Mouse (Mus musculus): Measurements from ENCODE around the gene Thada. TPM values are rescaled to one million over a fixed set of nuclear protein-coding genes. Genes with fewer than 3 reads are reported as not detected.

The Thada gene
- polyA plus RNA-seq, 1 experiment from 2014 or later, result 6.6 TPM

DNA sequence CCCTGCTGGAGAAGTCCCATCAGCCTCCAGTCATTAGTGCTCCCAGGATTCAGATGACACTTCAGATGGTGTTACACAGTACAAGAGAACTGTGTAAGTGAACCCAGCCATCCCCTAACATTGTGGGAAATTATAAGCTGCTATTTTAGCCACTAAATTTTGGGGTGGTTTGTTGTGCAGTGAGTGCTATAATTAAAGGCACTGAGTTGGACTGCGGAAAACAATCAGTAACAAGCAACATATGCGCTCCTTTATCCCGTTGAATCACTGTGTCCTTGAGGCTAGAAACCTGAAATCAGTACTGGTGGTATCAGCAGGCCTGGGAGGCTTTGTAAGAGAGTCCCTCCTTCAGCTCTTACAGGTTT is 113.2 kb downstream of the Thada start:
- no peak overlapping the region for H3K27ac ChIP-seq (replicated peaks)
- H3K36me3 ChIP-seq, result no peaks in the 10 kb centered on the region
- H3K4me3 ChIP-seq, result no peak overlapping the region
- no peaks in the 10 kb centered on the region for H3K27me3 ChIP-seq
- no peak overlapping the region for H3K4me2 ChIP-seq
- WGBS, result 90% methylated on average over 3 of the region's 3 CpGs
- no peaks in the 10 kb centered on the region for H3K9me3 ChIP-seq
- peaks cover 7% of the 10 kb centered on the region; the same call in 1 of the 2 replicates for H3K4me1 ChIP-seq (replicated peaks)
- ATAC-seq (ENCODE audit: low FRiP score, low read depth), result no peak
- H3K9ac ChIP-seq, result no peak overlapping the region

DNA sequence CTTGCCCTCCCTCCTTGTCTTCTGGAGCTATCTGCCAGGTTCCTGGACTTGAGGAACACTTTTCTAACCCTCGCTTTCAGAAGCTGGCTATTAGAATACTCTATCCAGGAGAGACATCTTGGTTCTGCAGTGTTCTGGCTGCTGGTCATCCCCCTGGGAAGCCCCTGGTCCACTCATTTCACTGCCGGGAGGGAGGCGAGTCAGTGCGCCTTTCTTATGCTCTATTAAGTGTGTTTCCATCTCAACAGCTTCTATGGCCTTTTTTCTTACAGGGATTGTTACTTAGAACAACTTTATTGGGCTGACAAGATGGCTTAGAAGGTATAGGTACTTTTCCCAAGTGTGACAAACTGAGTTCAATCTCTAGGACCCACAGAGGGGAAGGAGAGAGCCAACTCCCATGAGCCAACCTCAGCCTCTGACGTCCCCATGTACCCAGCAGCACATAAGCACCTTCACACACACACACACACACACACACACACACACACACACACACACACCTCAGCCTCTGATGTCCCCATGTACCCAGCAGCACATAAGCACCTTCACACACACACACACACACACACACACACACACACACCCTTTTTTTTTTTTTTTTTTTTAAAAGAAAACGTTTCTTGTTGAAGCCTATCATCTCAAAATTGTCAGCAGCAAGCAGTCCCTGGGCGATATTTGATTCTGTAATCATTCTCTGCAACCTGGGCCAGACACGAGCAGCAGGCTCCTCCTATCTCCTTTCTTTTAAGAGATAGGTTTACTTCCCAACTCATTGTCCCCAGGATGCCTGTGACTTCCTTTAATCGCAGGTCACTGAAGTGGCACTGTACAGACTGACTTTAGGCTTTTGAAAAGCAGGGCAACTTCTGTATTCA is 113.9 kb downstream of the Thada start:
- 70% methylated on average over 9 of the region's 9 CpGs for WGBS
- H3K4me1 ChIP-seq (replicated peaks), result peaks cover 7% of the 10 kb centered on the region; the same call in 1 of the 2 replicates
- H3K4me3 ChIP-seq, result no peak overlapping the region
- H3K4me2 ChIP-seq, result no peak overlapping the region
- no peak overlapping the region for H3K9ac ChIP-seq
- no peak; the same call in 1 of the 2 replicates for ATAC-seq (ENCODE audit: low FRiP score, low read depth)
- no peaks in the 10 kb centered on the region for H3K9me3 ChIP-seq
- H3K36me3 ChIP-seq, result no peaks in the 10 kb centered on the region
- H3K27ac ChIP-seq (replicated peaks), result no peak overlapping the region
- no peaks in the 10 kb centered on the region for H3K27me3 ChIP-seq

DNA sequence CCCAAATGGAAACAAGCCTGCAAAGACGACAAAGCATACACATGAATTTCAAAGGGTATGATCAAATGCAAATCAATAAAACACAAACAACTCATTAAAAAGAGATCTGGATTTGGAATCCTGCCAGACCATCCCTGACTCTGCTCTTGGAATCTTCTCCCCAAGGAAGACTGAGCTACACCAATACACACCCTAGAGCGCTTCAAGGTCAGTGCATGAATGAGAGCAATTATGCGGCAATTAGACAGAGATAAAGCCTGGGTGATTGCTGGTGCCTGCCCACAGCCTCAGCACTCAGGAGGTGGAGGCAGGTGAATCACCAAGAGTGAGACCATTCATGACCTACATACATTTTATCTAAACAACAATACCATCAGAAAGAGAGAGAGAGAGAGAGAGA is 114.7 kb downstream of the Thada start:
- Histone ChIP-seq H3K27ac (replicated peaks) (no peak overlapping the region), H3K4me2 (no peak overlapping the region), H3K9ac (no peak overlapping the region), H3K9me3 (no peaks in the 10 kb centered on the region), H3K4me3 (no peak overlapping the region), H3K4me1 (replicated peaks) (peaks cover 7% of the 10 kb centered on the region; the same call in 1 of the 2 replicates), H3K36me3 (peaks cover 4% of the 10 kb centered on the region), H3K27me3 (no peaks in the 10 kb centered on the region)
- WGBS, result 32% methylated on average over 3 of the region's 3 CpGs
- no peak; the same call in 1 of the 2 replicates for ATAC-seq (ENCODE audit: low FRiP score, low read depth)

DNA sequence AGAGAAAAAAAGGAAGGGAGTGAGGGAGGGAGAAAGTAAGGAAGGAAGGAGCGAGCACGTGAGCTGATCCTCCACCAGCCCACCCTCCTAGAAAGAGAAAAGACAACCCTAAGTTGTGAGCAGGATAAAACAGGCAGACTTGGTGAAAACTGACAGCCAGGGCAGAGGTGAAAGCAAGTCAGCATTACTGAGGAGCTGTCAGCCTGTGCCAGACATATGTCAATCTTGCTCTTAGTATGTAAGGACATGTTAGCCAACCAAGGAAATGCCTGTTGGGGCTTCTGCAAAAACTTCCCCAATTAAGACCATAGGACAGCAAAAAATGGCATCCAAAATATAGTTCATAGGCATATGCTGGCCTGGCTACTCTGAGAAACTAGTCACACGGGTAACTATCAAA is 117.1 kb downstream of the Thada start:
- 93% methylated on average over 3 of the region's 3 CpGs for WGBS
- no peak overlapping the region for H3K9ac ChIP-seq
- ATAC-seq (ENCODE audit: low FRiP score, low read depth), result no peak
- peaks cover 4% of the 10 kb centered on the region; the same call in 1 of the 2 replicates for H3K4me1 ChIP-seq (replicated peaks)
- H3K36me3 ChIP-seq, result peaks cover 14% of the 10 kb centered on the region
- H3K4me2 ChIP-seq, result no peak overlapping the region
- no peak overlapping the region for H3K27ac ChIP-seq (replicated peaks)
- no peaks in the 10 kb centered on the region for H3K9me3 ChIP-seq
- no peak overlapping the region for H3K4me3 ChIP-seq
- H3K27me3 ChIP-seq, result no peaks in the 10 kb centered on the region

DNA sequence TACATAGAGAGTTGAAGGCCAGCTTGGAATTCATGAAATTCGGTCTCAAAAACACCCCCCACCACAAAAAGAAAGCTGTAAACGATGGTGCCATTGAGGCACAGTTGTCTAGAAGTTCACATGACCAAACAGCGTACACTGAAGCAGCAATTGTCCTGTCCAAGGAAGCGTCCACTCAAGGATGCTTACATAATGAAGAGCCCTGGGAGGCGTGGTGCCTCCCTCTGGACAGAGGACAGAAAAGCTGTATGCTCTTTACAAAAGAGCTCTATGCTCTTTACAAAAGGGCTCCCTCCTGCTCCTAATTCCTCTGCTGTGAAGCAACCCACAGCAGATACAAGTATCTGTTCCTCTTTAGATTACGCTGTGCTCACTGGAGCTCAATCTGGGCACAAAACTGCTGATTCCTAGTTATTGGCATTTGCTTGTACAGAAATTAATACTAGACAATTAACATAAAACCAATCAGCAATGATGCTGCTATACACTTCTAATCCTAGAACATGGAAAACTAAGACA is 123.6 kb downstream of the Thada start:
- H3K27me3 ChIP-seq, result no peaks in the 10 kb centered on the region
- peaks cover 15% of the 10 kb centered on the region for H3K36me3 ChIP-seq
- H3K27ac ChIP-seq (replicated peaks), result no peak overlapping the region
- 41% methylated on average over 6 of the region's 6 CpGs for WGBS
- H3K4me3 ChIP-seq, result no peak overlapping the region
- H3K9ac ChIP-seq, result no peak overlapping the region
- no peaks in the 10 kb centered on the region for H3K9me3 ChIP-seq
- ATAC-seq (ENCODE audit: low FRiP score, low read depth), result no peak
- no peaks in the 10 kb centered on the region for H3K4me1 ChIP-seq (replicated peaks)
- no peak overlapping the region for H3K4me2 ChIP-seq

DNA sequence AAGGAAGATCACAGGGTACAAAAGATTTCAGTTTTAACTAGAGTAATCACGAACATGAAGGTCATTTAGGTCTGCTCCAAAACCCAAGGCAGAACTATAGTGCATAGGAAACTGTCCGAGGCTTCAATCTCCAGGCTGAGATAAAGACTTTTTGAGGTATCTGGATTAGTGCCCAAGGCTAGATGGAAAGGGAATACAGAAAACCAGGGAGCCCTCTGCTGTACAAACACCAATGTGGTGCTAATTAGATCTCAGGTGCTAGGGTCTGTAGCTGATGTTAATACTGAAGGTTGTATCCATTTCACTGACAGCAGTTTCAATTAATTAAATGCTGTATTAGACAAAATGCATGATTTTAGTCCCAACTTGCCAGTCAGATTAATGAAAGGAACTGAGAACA is 124.3 kb downstream of the Thada start:
- ATAC-seq (ENCODE audit: low FRiP score, low read depth), result no peak
- Histone ChIP-seq H3K27me3 (no peaks in the 10 kb centered on the region), H3K4me3 (no peak overlapping the region), H3K9ac (no peak overlapping the region), H3K36me3 (peaks cover 14% of the 10 kb centered on the region), H3K4me1 (replicated peaks) (no peaks in the 10 kb centered on the region), H3K9me3 (no peaks in the 10 kb centered on the region), H3K27ac (replicated peaks) (no peak overlapping the region), H3K4me2 (no peak overlapping the region)
- WGBS, result 67% methylated on average over 2 of the region's 2 CpGs

DNA sequence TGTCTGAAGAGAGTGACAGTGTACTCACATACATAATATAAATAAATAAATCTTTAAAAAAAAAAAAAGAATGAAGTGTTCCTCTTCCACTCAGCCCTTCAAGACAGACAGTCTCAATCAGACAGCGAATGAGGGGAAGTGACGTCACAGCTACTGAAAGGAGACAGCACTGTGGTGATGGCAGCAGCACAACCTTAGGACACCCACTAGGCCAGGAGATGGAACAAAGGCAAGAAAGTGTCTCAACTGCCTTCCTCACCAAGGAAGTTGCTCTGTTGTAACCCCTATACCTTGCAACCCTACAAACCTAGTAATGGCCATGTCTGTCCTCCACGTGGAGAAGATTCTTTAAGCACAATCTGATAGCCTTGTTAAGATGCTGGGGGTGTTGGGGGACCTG is 125.4 kb downstream of the Thada start:
- Histone ChIP-seq H3K27me3 (no peaks in the 10 kb centered on the region), H3K4me1 (replicated peaks) (no peaks in the 10 kb centered on the region), H3K4me3 (no peak overlapping the region), H3K36me3 (peaks cover 16% of the 10 kb centered on the region; the same call in 1 of the 2 replicates), H3K9me3 (no peaks in the 10 kb centered on the region), H3K9ac (no peak overlapping the region), H3K4me2 (no peak overlapping the region), H3K27ac (replicated peaks) (no peak overlapping the region)
- WGBS, result 99% methylated on average over 3 of the region's 3 CpGs
- ATAC-seq (ENCODE audit: low FRiP score, low read depth), result no peak

DNA sequence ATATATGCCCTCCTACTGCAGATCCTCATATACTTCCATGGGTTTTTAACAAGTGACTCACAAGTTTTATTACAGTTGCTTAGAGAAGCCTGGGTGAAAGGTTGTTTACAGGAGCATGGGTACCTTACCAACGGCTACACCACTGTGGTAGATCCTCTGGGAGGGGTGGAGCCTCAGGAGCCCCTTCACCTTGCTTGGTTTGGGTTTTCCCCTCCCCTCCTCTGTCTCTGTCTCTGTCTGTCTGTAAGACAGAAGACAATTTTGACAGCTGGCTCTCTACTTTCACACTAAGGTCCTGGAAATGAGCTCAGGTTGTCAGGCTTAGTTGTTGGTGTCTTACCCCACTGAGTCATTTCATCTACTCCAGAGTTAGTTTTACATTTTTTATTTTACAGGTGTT is 130.0 kb downstream of the Thada start:
- no peak overlapping the region for H3K27ac ChIP-seq (replicated peaks)
- 0 out of 2 replicates have a peak, but pooled peaks cover 3% of the 10 kb centered on the region for H3K4me1 ChIP-seq (replicated peaks)
- H3K4me3 ChIP-seq, result no peak overlapping the region
- H3K9me3 ChIP-seq, result no peaks in the 10 kb centered on the region
- no peak overlapping the region for H3K9ac ChIP-seq
- H3K36me3 ChIP-seq, result peaks cover 9% of the 10 kb centered on the region; the same call in 1 of the 2 replicates
- no peak overlapping the region for H3K4me2 ChIP-seq
- 74% methylated on average over 1 of the region's 1 CpGs for WGBS
- ATAC-seq (ENCODE audit: low FRiP score, low read depth), result no peak
- no peaks in the 10 kb centered on the region for H3K27me3 ChIP-seq

DNA sequence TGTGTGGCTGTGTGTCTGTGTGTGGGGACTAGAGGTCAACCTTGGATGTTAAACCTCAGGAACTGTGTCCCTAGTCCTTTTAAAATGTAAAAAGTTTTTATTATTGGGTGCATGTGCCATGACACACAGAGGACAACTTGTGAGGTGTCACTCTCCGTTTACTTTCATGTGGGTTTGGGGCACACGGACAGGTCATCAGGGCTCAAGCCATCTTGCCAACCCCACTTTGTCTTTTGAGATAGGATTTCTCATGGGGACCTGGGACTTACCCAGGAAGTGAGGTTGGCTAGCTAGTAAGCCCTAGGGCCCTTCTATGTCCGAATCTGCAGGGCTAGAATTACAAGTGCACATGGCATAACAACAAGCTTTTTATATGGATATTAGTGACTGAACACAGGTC is 130.9 kb downstream of the Thada start:
- Histone ChIP-seq H3K4me1 (replicated peaks) (0 out of 2 replicates have a peak, but pooled peaks cover 3% of the 10 kb centered on the region), H3K4me3 (no peak overlapping the region), H3K4me2 (no peak overlapping the region), H3K27ac (replicated peaks) (no peak overlapping the region), H3K9ac (no peak overlapping the region), H3K9me3 (no peaks in the 10 kb centered on the region), H3K27me3 (no peaks in the 10 kb centered on the region), H3K36me3 (peaks cover 9% of the 10 kb centered on the region; the same call in 1 of the 2 replicates)
- WGBS, result 90% methylated on average over 3 of the region's 3 CpGs
- no peak for ATAC-seq (ENCODE audit: low FRiP score, low read depth)

DNA sequence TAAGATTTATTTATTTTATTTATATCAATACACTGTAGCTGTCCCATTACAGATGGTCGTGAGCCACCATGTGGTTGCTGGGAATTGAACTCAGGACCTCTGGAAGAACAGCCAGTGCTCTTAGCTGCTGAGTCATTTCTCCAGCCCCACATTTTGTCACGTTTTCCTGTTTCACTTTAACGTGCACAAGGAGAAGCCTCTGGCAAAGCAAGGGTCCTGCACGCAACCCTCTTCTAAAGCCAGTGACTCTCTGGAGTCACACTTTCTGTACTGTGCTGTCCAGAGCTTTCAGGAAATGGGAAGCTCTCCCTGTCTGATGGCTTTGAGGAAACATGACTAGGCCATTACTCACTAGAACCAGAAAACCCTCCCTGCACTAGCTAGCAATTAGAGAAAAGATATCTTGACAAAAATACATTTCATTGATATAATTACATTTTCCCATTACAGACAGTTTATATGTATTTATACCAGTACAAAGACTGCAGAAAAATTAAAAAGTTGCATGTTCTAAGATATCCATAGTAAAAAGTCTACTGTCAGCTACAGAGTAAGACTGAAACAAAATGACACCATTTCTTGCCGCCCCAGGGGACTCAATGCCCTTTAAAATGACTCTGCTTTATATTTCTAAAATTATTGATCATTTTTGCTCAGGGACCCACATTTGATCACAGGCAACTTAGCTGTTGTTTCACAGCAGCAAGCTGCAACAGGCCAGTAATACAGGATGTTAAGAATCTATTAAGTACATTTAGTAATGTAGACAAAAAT is 131.6 kb downstream of the Thada start:
- Histone ChIP-seq H3K4me1 (replicated peaks) (0 out of 2 replicates have a peak, but pooled peaks cover 3% of the 10 kb centered on the region), H3K9me3 (no peaks in the 10 kb centered on the region), H3K27ac (replicated peaks) (no peak overlapping the region), H3K9ac (no peak overlapping the region), H3K27me3 (no peaks in the 10 kb centered on the region), H3K4me3 (no peak overlapping the region), H3K36me3 (peaks cover 9% of the 10 kb centered on the region; the same call in 1 of the 2 replicates), H3K4me2 (no peak overlapping the region)
- 88% methylated on average over 5 of the region's 5 CpGs for WGBS
- no peak for ATAC-seq (ENCODE audit: low FRiP score, low read depth)

DNA sequence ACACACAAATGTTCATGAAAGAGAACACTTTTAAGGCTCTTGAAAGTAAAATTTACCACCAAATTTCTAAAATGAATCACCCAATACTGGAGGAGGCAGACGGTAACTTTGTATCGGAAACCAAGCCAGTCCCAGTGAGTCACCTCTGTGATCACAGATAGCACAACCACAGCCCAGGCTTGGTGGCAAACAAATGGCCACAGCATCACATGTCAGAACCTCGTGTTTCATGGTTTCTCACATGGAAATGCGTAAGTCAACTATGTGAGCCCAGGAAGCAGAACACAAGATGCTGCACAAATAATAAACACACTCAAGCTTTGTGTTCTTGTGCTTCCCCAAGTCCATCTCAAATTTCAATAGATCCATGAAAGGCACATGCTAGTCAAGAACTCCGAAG is 133.1 kb downstream of the Thada start:
- H3K36me3 ChIP-seq, result peaks cover 9% of the 10 kb centered on the region; the same call in 1 of the 2 replicates
- H3K4me2 ChIP-seq, result no peak overlapping the region
- ATAC-seq (ENCODE audit: low FRiP score, low read depth), result no peak
- H3K4me3 ChIP-seq, result no peak overlapping the region
- WGBS, result 95% methylated on average over 5 of the region's 5 CpGs
- H3K4me1 ChIP-seq (replicated peaks), result 0 out of 2 replicates have a peak, but pooled peaks cover 3% of the 10 kb centered on the region
- H3K9me3 ChIP-seq, result no peaks in the 10 kb centered on the region
- H3K27me3 ChIP-seq, result no peaks in the 10 kb centered on the region
- no peak overlapping the region for H3K9ac ChIP-seq
- no peak overlapping the region for H3K27ac ChIP-seq (replicated peaks)

DNA sequence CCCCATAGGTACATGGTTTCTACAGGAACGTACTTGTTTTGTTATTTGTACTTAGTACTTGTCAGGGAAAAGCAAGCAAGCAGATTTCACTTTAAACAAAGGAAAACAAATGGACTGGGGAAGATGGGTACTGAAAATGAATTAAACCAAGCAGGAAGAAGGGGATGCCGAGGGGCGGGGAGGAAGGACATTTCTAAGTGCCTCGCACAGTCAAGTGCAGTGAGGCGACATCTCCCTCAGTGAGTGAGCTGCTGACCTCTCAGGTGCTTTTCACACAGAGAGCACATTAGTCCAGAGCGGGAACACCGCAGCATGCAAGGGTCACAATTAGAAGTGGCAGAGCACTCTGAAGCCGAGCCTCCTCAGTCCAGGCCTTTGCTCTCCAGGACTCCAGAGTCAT is 135.0 kb downstream of the Thada start:
- Histone ChIP-seq H3K27ac (replicated peaks) (no peak overlapping the region), H3K4me2 (no peak overlapping the region), H3K4me1 (replicated peaks) (0 out of 2 replicates have a peak, but pooled peaks cover 3% of the 10 kb centered on the region), H3K36me3 (peaks cover 2% of the 10 kb centered on the region; the same call in 1 of the 2 replicates), H3K9me3 (no peaks in the 10 kb centered on the region), H3K9ac (no peak overlapping the region), H3K4me3 (no peak overlapping the region), H3K27me3 (no peaks in the 10 kb centered on the region)
- no peak for ATAC-seq (ENCODE audit: low FRiP score, low read depth)
- WGBS, result 67% methylated on average over 8 of the region's 8 CpGs
